Mouse (Mus musculus): Measurements from ENCODE around the gene Nfkbid. TPM values are rescaled to one million over a fixed set of nuclear protein-coding genes. Genes with fewer than 3 reads are reported as not detected.
"Not testable (repeated sequence)": the region's sequence is repeated elsewhere in the genome, so short reads cannot be mapped to it uniquely, and the experiment has no call there.

The Nfkbid gene
- polyA plus RNA-seq, 1 experiment: 0.67 TPM

GRCm38 (mm10) chr7:30472411-30472810 is 50.9 kb downstream of the Nfkbid start:
- H3K4me3 ChIP-seq (ENCODE audit: insufficient read depth, low read depth, low read length): no peak overlapping the region
- H3K27ac ChIP-seq (replicated peaks; ENCODE audit: low read depth, low read length): no peak overlapping the region
- H3K4me1 ChIP-seq (ENCODE audit: control insufficient read depth, insufficient read depth, insufficient read length, low read length): no peaks in the 10 kb centered on the region

- Histone ChIP-seq H3K4me3 (ENCODE audit: insufficient read depth, low read depth, low read length) (no peak overlapping the region), H3K27ac (replicated peaks; ENCODE audit: low read depth, low read length) (no peak overlapping the region), H3K4me1 (ENCODE audit: control insufficient read depth, insufficient read depth, insufficient read length, low read length) (no peaks in the 10 kb centered on the region)
Measured at GRCm38 (mm10) chr7:30474999-30475398, 53.5 kb downstream of the Nfkbid start.

- not testable (repeated sequence) for H3K27ac ChIP-seq (replicated peaks; ENCODE audit: low read depth, low read length); H3K4me3 ChIP-seq (ENCODE audit: insufficient read depth, low read depth, low read length); H3K4me1 ChIP-seq (ENCODE audit: control insufficient read depth, insufficient read depth, insufficient read length, low read length)
Measured at GRCm38 (mm10) chr7:30476136-30476535, 54.6 kb downstream of the Nfkbid start.

GRCm38 (mm10) chr7:30477415-30478381 is 56.2 kb downstream of the Nfkbid start:
- no peaks in the 10 kb centered on the region for H3K4me1 ChIP-seq (ENCODE audit: control insufficient read depth, insufficient read depth, insufficient read length, low read length)

More at GRCm38 (mm10) chr7:30477415-30478381, 56.2 kb downstream of the Nfkbid start:
- Histone ChIP-seq H3K27ac (replicated peaks; ENCODE audit: low read depth, low read length) (no peak overlapping the region), H3K4me3 (ENCODE audit: insufficient read depth, low read depth, low read length) (no peak overlapping the region)

Other genes with a start within 250 kb of the Nfkbid start
- gene Cox7a1, start 237.6 kb upstream of the Nfkbid start, polyA plus RNA-seq (2012; ENCODE audit: insufficient read depth, insufficient read length, missing spikeins): 3,242 and 3,950 TPM in 2 replicates
- 549 and 708 TPM in 2 replicates for gene Capns1, start 222.9 kb upstream of the Nfkbid start, polyA plus RNA-seq (2012; ENCODE audit: insufficient read depth, insufficient read length, missing spikeins)
- gene Polr2i, start 189.8 kb upstream of the Nfkbid start, polyA plus RNA-seq (2012; ENCODE audit: insufficient read depth, insufficient read length, missing spikeins): 93.0 and 113 TPM in 2 replicates
- 62.8 and 71.2 TPM in 2 replicates for gene Tbcb, start 189.5 kb upstream of the Nfkbid start, polyA plus RNA-seq (2012; ENCODE audit: insufficient read depth, insufficient read length, missing spikeins)
- gene Ovol3, start 186.0 kb upstream of the Nfkbid start, polyA plus RNA-seq (2012; ENCODE audit: insufficient read depth, insufficient read length, missing spikeins): not detected in 2 replicates
- gene Thap8, start 141.6 kb upstream of the Nfkbid start, polyA plus RNA-seq (2012; ENCODE audit: insufficient read depth, insufficient read length, missing spikeins): 0.83 TPM in 1 of 2 replicates, not detected in the other
- gene Wdr62, start 141.3 kb upstream of the Nfkbid start, polyA plus RNA-seq (2012; ENCODE audit: insufficient read depth, insufficient read length, missing spikeins): 3.2 and 4.6 TPM in 2 replicates
- gene Clip3, start 130.0 kb upstream of the Nfkbid start, polyA plus RNA-seq (2012; ENCODE audit: insufficient read depth, insufficient read length, missing spikeins): 4.5 and 7.3 TPM in 2 replicates
- 34.7 and 38.6 TPM in 2 replicates for gene Alkbh6, start 113.0 kb upstream of the Nfkbid start, polyA plus RNA-seq (2012; ENCODE audit: insufficient read depth, insufficient read length, missing spikeins)
- not detected in 2 replicates for gene Syne4, start 106.9 kb upstream of the Nfkbid start, polyA plus RNA-seq (2012; ENCODE audit: insufficient read depth, insufficient read length, missing spikeins)
- gene E130208F15Rik, start 100.0 kb upstream of the Nfkbid start, polyA plus RNA-seq (2012; ENCODE audit: insufficient read depth, insufficient read length, missing spikeins): 1.6 and 2.0 TPM in 2 replicates
- gene Sdhaf1, start 97.8 kb upstream of the Nfkbid start, polyA plus RNA-seq (2012; ENCODE audit: insufficient read depth, insufficient read length, missing spikeins): 18.1 and 22.7 TPM in 2 replicates
- gene Lrfn3, start 59.0 kb upstream of the Nfkbid start, polyA plus RNA-seq (2012; ENCODE audit: insufficient read depth, insufficient read length, missing spikeins): 0.67 and 2.4 TPM in 2 replicates
- gene Tyrobp, start 8.0 kb upstream of the Nfkbid start, polyA plus RNA-seq (2012; ENCODE audit: insufficient read depth, insufficient read length, missing spikeins): 34.6 and 43.0 TPM in 2 replicates
- 2.5 and 2.8 TPM in 2 replicates for gene Hcst, start 1.9 kb upstream of the Nfkbid start, polyA plus RNA-seq (2012; ENCODE audit: insufficient read depth, insufficient read length, missing spikeins)
- 0.44 and 0.92 TPM in 2 replicates for gene Aplp1, start 23.8 kb downstream of the Nfkbid start, polyA plus RNA-seq (2012; ENCODE audit: insufficient read depth, insufficient read length, missing spikeins)
- not detected in 2 replicates for gene Kirrel2, start 36.0 kb downstream of the Nfkbid start, polyA plus RNA-seq (2012; ENCODE audit: insufficient read depth, insufficient read length, missing spikeins)
- not detected in 2 replicates for gene Nphs1, start 36.6 kb downstream of the Nfkbid start, polyA plus RNA-seq (2012; ENCODE audit: insufficient read depth, insufficient read length, missing spikeins)
- gene Prodh2, start 71.9 kb downstream of the Nfkbid start, polyA plus RNA-seq (2012; ENCODE audit: insufficient read depth, insufficient read length, missing spikeins): not detected in 2 replicates
- gene Arhgap33, start 113.3 kb downstream of the Nfkbid start, polyA plus RNA-seq (2012; ENCODE audit: insufficient read depth, insufficient read length, missing spikeins): 0.40 TPM in 1 of 2 replicates, not detected in the other
- gene Hspb6, start 130.4 kb downstream of the Nfkbid start, polyA plus RNA-seq (2012; ENCODE audit: insufficient read depth, insufficient read length, missing spikeins): 49.1 and 64.2 TPM in 2 replicates
- 0.95 and 4.2 TPM in 2 replicates for gene Proser3, start 130.6 kb downstream of the Nfkbid start, polyA plus RNA-seq (2012; ENCODE audit: insufficient read depth, insufficient read length, missing spikeins)
- gene Lin37, start 138.1 kb downstream of the Nfkbid start, polyA plus RNA-seq (2012; ENCODE audit: insufficient read depth, insufficient read length, missing spikeins): 19.5 and 23.1 TPM in 2 replicates
- gene U2af1l4, start 141.6 kb downstream of the Nfkbid start, polyA plus RNA-seq (2012; ENCODE audit: insufficient read depth, insufficient read length, missing spikeins): 59.1 and 65.5 TPM in 2 replicates
- 0.91 and 5.5 TPM in 2 replicates for gene Gm49396, start 141.6 kb downstream of the Nfkbid start, polyA plus RNA-seq (2012; ENCODE audit: insufficient read depth, insufficient read length, missing spikeins)
- gene Psenen, start 141.9 kb downstream of the Nfkbid start, polyA plus RNA-seq (2012; ENCODE audit: insufficient read depth, insufficient read length, missing spikeins): 177 and 187 TPM in 2 replicates
- not detected in 2 replicates for gene Igflr1, start 143.7 kb downstream of the Nfkbid start, polyA plus RNA-seq (2012; ENCODE audit: insufficient read depth, insufficient read length, missing spikeins)
- gene Kmt2b, start 167.0 kb downstream of the Nfkbid start, polyA plus RNA-seq (2012; ENCODE audit: insufficient read depth, insufficient read length, missing spikeins): 7.1 and 16.1 TPM in 2 replicates
- not detected in 2 replicates for gene Zbtb32, start 177.2 kb downstream of the Nfkbid start, polyA plus RNA-seq (2012; ENCODE audit: insufficient read depth, insufficient read length, missing spikeins)
- gene Upk1a, start 191.1 kb downstream of the Nfkbid start, polyA plus RNA-seq (2012; ENCODE audit: insufficient read depth, insufficient read length, missing spikeins): not detected in 2 replicates
- 5,485 and 5,752 TPM in 2 replicates for gene Cox6b1, start 204.4 kb downstream of the Nfkbid start, polyA plus RNA-seq (2012; ENCODE audit: insufficient read depth, insufficient read length, missing spikeins)
- not detected in 2 replicates for gene Etv2, start 214.1 kb downstream of the Nfkbid start, polyA plus RNA-seq (2012; ENCODE audit: insufficient read depth, insufficient read length, missing spikeins)
- 24.5 and 39.6 TPM in 2 replicates for gene Rbm42, start 228.6 kb downstream of the Nfkbid start, polyA plus RNA-seq (2012; ENCODE audit: insufficient read depth, insufficient read length, missing spikeins)
- gene Haus5, start 243.3 kb downstream of the Nfkbid start, polyA plus RNA-seq (2012; ENCODE audit: insufficient read depth, insufficient read length, missing spikeins): 2.3 and 2.9 TPM in 2 replicates
- gene Pmis2, start 249.9 kb downstream of the Nfkbid start, polyA plus RNA-seq (2012; ENCODE audit: insufficient read depth, insufficient read length, missing spikeins): not detected in 2 replicates

All from brown adipose tissue, adult 24 weeks (tissue).